Mouse (Mus musculus) limb, embryonic 12.5 days (tissue): ENCODE data around the gene Kctd19. TPM values are rescaled to one million over a fixed set of nuclear protein-coding genes. Genes with fewer than 3 reads are reported as not detected.

Experiments used
- ATAC-seq: fragments of 200-750 bp; cut with Nextera tagmentation; 2 replicates; pipeline ENCODE4 v1.8.0; 2017; ENCODE audit warnings: low read depth, moderate TSS enrichment; ENCODE audit not compliant: insufficient number of reproducible peaks, insufficient read depth, low FRiP score, low TSS enrichment
- H3K27ac ChIP-seq: fragments of 300-500 bp; sonication (generic); 2 replicates; pipeline ENCODE4 v1.5.1; 2016; ENCODE audit warnings: mild to moderate bottlenecking, moderate library complexity
- H3K27me3 ChIP-seq: fragments of 300-500 bp; sonication (generic); 2 replicates; pipeline ENCODE4 v1.6.1; 2016; ENCODE audit warnings: mild to moderate bottlenecking, moderate library complexity
- H3K36me3 ChIP-seq: fragments of 300-500 bp; sonication (generic); 2 replicates; pipeline ENCODE4 v1.6.1; 2016; ENCODE audit warnings: mild to moderate bottlenecking, moderate library complexity
- H3K4me1 ChIP-seq: fragments of 300-500 bp; sonication (generic); replicated peaks from 2 replicates; pipeline ENCODE4 v1.6.1; 2016
- H3K4me2 ChIP-seq: fragments of 300-500 bp; sonication (generic); 2 replicates; pipeline ENCODE4 v1.6.1; 2016; ENCODE audit warnings: mild to moderate bottlenecking, moderate library complexity
- H3K4me3 ChIP-seq: fragments of 300-500 bp; sonication (generic); replicated peaks from 2 replicates; pipeline ENCODE4 v1.5.1; 2016; ENCODE audit warnings: mild to moderate bottlenecking
- H3K9ac ChIP-seq: fragments of 300-500 bp; sonication (generic); replicated peaks from 2 replicates; pipeline ENCODE4 v1.6.1; 2016; ENCODE audit warnings: mild to moderate bottlenecking, moderate library complexity
- H3K9me3 ChIP-seq: fragments of 300-500 bp; sonication (generic); 2 replicates; pipeline ENCODE4 v1.6.1; 2016; ENCODE audit warnings: mild to moderate bottlenecking, moderate library complexity
- WGBS: fragments of 180-500 bp; shearing (Covaris S2); methylation state at CpG from one replicate; pipeline ENCODE4 v1.1.7; 2016; 5-methylcytosine and 5-hydroxymethylcytosine counted together
- polyA plus RNA-seq: library from polyadenylated mRNA; unstranded; fragments of >200 nt; fragmentation: Nextera tagmentation; extraction: Ambion mirVana; gene quantifications from 2 replicates; pipeline ENCODE4 v1.2.1, GENCODE M21; 2016

The Kctd19 gene
- polyA plus RNA-seq, 1 experiment from 2014 or later: not detected

DNA sequence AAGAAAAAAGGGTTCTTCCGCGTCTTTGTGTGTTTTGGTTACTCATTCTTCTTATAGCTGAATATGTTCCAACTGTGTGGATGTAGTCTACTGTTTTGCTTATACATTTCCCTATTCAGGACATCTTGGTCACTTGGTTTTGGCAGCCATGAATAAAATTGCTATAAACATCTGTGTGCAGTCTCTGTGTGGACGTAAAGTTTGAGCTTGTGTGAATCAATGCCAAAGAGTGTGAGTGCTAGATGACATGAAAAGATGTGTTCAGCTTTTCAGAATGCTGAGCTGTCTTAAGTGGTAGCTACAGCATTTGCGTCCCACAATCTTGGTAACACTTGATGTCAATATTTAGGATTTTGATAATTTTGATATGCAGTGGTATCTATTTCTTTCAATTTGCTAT lies 6.5 kb upstream of the Kctd19 start:
- Histone ChIP-seq H3K27ac (no peak overlapping the region), H3K4me1 (no peaks in the 10 kb centered on the region), H3K9ac (no peak overlapping the region), H3K36me3 (no peaks in the 10 kb centered on the region), H3K4me2 (no peak overlapping the region), H3K4me3 (no peak overlapping the region), H3K27me3 (peaks cover 11% of the 10 kb centered on the region; the same call in 1 of the 2 replicates), H3K9me3 (no peaks in the 10 kb centered on the region)
- no peak for ATAC-seq
- 91% methylated on average over 4 of the region's 4 CpGs for WGBS

GRCm38 (mm10) chr8:105418992-105419391 lies 5.7 kb upstream of the Kctd19 start:
- Histone ChIP-seq H3K36me3 (no peaks in the 10 kb centered on the region), H3K9me3 (no peaks in the 10 kb centered on the region), H3K4me3 (no peak overlapping the region), H3K4me1 (no peaks in the 10 kb centered on the region), H3K27ac (no peak overlapping the region), H3K27me3 (peaks cover 19% of the 10 kb centered on the region), H3K9ac (no peak overlapping the region), H3K4me2 (no peak overlapping the region)
- ATAC-seq: no peak
- 84% methylated on average over 2 of the region's 2 CpGs for WGBS

GRCm38 (mm10) chr8:105409947-105410346 lies 3.4 kb downstream of the Kctd19 start:
- H3K36me3 ChIP-seq: no peaks in the 10 kb centered on the region
- peaks cover 6% of the 10 kb centered on the region; the same call in 1 of the 2 replicates for H3K9me3 ChIP-seq
- 87% methylated on average over 6 of the region's 6 CpGs for WGBS
- no peak for ATAC-seq
- peaks cover 28% of the 10 kb centered on the region for H3K27me3 ChIP-seq
- no peak overlapping the region for H3K9ac ChIP-seq
- H3K27ac ChIP-seq: no peak overlapping the region
- H3K4me3 ChIP-seq: no peak overlapping the region
- peaks cover 7% of the 10 kb centered on the region for H3K4me1 ChIP-seq
- H3K4me2 ChIP-seq: no peak overlapping the region

- ATAC-seq: no peak
Observed at GRCm38 (mm10) chr8:105408331-105408730, 5.0 kb downstream of the Kctd19 start.

GRCm38 (mm10) chr8:105406416-105406815 lies 6.9 kb downstream of the Kctd19 start:
- Histone ChIP-seq H3K4me2 (no peak overlapping the region), H3K27ac (no peak overlapping the region), H3K36me3 (no peaks in the 10 kb centered on the region), H3K9ac (no peak overlapping the region), H3K9me3 (no peaks in the 10 kb centered on the region), H3K4me1 (no peaks in the 10 kb centered on the region), H3K4me3 (no peak overlapping the region), H3K27me3 (no peaks in the 10 kb centered on the region)
- WGBS: 76% methylated on average over 10 of the region's 10 CpGs
- ATAC-seq: no peak

More at GRCm38 (mm10) chr8:105408331-105408730, 5.0 kb downstream of the Kctd19 start:
- Histone ChIP-seq H3K36me3 (no peaks in the 10 kb centered on the region), H3K27me3 (peaks cover 12% of the 10 kb centered on the region), H3K27ac (no peak overlapping the region), H3K4me1 (peaks cover 1% of the 10 kb centered on the region), H3K4me3 (no peak overlapping the region), H3K4me2 (no peak overlapping the region), H3K9me3 (peaks cover 4% of the 10 kb centered on the region; the same call in 1 of the 2 replicates), H3K9ac (no peak overlapping the region)
- WGBS: 66% methylated on average over 7 of the region's 7 CpGs

- no peak for ATAC-seq
- 69% methylated on average over 1 of the region's 1 CpGs for WGBS
Observed at GRCm38 (mm10) chr8:105404496-105404895, 8.8 kb downstream of the Kctd19 start.

DNA sequence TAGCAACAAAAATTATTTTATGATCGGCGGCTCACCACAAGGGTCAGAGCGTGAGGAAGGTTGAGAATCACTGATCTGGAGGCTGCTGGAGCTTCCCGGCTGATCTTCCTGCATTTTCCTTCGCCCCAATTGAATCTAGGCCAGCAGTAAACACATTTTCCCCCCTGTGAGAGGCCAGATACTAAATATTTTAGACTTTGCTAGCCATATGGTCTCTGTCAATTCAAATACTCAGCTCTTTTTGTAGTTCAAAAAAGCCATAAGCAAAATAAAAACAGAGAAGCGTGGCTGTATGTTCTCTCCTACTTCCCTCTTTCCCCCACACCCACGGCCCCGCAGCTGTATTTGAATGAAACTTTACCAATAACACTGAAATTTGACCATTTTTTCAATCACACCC lies 9.8 kb downstream of the Kctd19 start:
- no peak overlapping the region for H3K9ac ChIP-seq
- WGBS: 90% methylated on average over 8 of the region's 8 CpGs
- ATAC-seq: no peak

More at GRCm38 (mm10) chr8:105404496-105404895, 8.8 kb downstream of the Kctd19 start:
- H3K27ac ChIP-seq: no peak overlapping the region
- no peaks in the 10 kb centered on the region for H3K4me1 ChIP-seq
- no peaks in the 10 kb centered on the region for H3K27me3 ChIP-seq
- H3K9ac ChIP-seq: no peak overlapping the region
- H3K4me2 ChIP-seq: no peak overlapping the region
- H3K9me3 ChIP-seq: peaks cover 3% of the 10 kb centered on the region; the same call in 1 of the 2 replicates
- no peak overlapping the region for H3K4me3 ChIP-seq
- no peaks in the 10 kb centered on the region for H3K36me3 ChIP-seq

DNA sequence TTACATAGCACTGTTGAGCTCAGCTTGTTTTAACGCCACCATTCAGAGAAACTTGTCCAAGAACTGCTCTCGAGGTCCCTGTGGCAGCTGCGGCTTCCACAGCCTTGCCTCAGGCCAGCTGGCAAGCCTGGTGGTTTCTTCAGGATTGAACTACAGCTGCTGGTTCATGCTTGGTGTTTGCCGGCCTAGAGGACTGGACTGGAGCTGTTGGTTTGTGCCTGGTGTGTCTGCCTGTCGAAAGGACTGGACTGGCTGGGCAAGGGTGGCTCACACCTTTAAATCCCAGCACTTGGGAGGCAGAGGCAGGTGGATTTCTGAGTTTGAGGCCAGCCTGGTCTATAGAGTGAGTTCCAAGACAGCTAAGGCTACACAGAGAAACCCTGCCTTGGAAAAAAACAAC lies 13.3 kb downstream of the Kctd19 start:
- no peak overlapping the region for H3K4me2 ChIP-seq
- H3K27me3 ChIP-seq: no peaks in the 10 kb centered on the region
- no peak for ATAC-seq
- 85% methylated on average over 5 of the region's 5 CpGs for WGBS
- no peak overlapping the region for H3K27ac ChIP-seq
- H3K9me3 ChIP-seq: peaks cover 3% of the 10 kb centered on the region; the same call in 1 of the 2 replicates
- H3K36me3 ChIP-seq: no peaks in the 10 kb centered on the region
- no peak overlapping the region for H3K9ac ChIP-seq
- H3K4me3 ChIP-seq: no peak overlapping the region
- H3K4me1 ChIP-seq: no peaks in the 10 kb centered on the region

More for the DNA sequence above, 9.8 kb downstream of the Kctd19 start:
- Histone ChIP-seq H3K4me1 (no peaks in the 10 kb centered on the region), H3K4me2 (no peak overlapping the region), H3K4me3 (no peak overlapping the region), H3K9me3 (peaks cover 3% of the 10 kb centered on the region; the same call in 1 of the 2 replicates), H3K27me3 (no peaks in the 10 kb centered on the region), H3K36me3 (no peaks in the 10 kb centered on the region), H3K27ac (no peak overlapping the region)

DNA sequence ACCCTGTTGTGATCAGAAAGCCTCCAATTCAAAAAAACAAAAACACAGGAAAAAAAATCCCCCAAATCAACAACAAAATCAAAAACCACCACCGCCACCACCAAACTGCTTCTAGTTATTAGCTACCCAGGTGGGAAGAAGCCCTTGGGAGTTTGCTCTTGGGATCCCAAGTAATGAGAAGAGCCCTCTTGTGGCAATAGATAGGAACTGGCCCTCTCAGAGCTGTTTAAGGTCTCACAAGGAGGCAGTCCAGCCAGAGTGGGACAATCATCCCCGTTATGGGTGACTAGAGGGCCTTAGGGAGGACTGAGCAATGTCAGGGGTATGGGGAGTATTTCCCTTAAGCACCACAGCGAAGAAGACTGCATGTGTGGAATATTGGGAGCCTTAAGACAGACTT lies 15.6 kb downstream of the Kctd19 start:
- H3K9me3 ChIP-seq: peaks cover 3% of the 10 kb centered on the region; the same call in 1 of the 2 replicates
- no peak for ATAC-seq
- WGBS: 24% methylated on average over 3 of the region's 3 CpGs
- no peaks in the 10 kb centered on the region for H3K36me3 ChIP-seq
- H3K4me1 ChIP-seq: no peaks in the 10 kb centered on the region
- H3K4me2 ChIP-seq: no peak overlapping the region
- H3K9ac ChIP-seq: no peak overlapping the region
- no peak overlapping the region for H3K4me3 ChIP-seq
- H3K27ac ChIP-seq: no peak overlapping the region
- H3K27me3 ChIP-seq: no peaks in the 10 kb centered on the region

GRCm38 (mm10) chr8:105393915-105394314 lies 19.4 kb downstream of the Kctd19 start:
- 76% methylated on average over 7 of the region's 7 CpGs for WGBS

GRCm38 (mm10) chr8:105393089-105393787 lies 20.1 kb downstream of the Kctd19 start:
- no peaks in the 10 kb centered on the region for H3K9me3 ChIP-seq
- no peak overlapping the region for H3K27ac ChIP-seq
- H3K4me1 ChIP-seq: no peaks in the 10 kb centered on the region
- no peak for ATAC-seq
- no peaks in the 10 kb centered on the region for H3K36me3 ChIP-seq
- no peak overlapping the region for H3K4me2 ChIP-seq
- H3K27me3 ChIP-seq: no peaks in the 10 kb centered on the region
- 90% methylated on average over 12 of the region's 12 CpGs for WGBS
- no peak overlapping the region for H3K9ac ChIP-seq
- H3K4me3 ChIP-seq: no peak overlapping the region

More at GRCm38 (mm10) chr8:105393915-105394314, 19.4 kb downstream of the Kctd19 start:
- H3K27ac ChIP-seq: no peak overlapping the region
- ATAC-seq: no peak
- no peak overlapping the region for H3K9ac ChIP-seq
- no peaks in the 10 kb centered on the region for H3K36me3 ChIP-seq
- H3K4me1 ChIP-seq: no peaks in the 10 kb centered on the region
- H3K9me3 ChIP-seq: no peaks in the 10 kb centered on the region
- H3K4me3 ChIP-seq: no peak overlapping the region
- H3K4me2 ChIP-seq: no peak overlapping the region
- H3K27me3 ChIP-seq: no peaks in the 10 kb centered on the region

DNA sequence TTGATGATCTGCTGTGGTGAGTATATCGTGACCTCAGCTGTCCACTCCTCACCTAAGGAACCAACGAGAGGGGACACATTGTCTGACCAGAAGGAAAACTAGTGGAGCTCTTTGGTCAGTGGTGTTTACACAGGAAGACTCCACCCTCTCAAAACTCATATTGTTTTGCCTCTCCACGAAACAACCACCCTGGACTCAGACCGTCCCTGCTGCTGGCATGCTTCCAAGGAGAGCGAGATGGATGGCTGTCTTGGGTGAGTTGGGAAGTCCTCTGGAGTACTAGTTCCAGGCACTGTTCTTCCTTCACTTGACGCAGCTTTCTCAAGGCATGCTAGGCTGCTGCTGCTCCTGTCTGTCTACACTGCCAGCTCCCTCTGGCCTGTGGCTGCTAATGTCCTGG lies 24.2 kb downstream of the Kctd19 start:
- H3K9ac ChIP-seq: no peak overlapping the region
- H3K27me3 ChIP-seq: no peaks in the 10 kb centered on the region
- H3K9me3 ChIP-seq: no peaks in the 10 kb centered on the region
- H3K27ac ChIP-seq: no peak overlapping the region
- H3K4me3 ChIP-seq: no peak overlapping the region
- 78% methylated on average over 6 of the region's 6 CpGs for WGBS
- H3K4me2 ChIP-seq: no peak overlapping the region
- peaks cover 10% of the 10 kb centered on the region; the same call in 1 of the 2 replicates for H3K4me1 ChIP-seq
- no peak for ATAC-seq
- no peaks in the 10 kb centered on the region for H3K36me3 ChIP-seq
